Mouse (Mus musculus) spleen, adult 2 months (tissue): ENCODE measurements around the gene Galns. TPM values are rescaled to one million over a fixed set of nuclear protein-coding genes. Genes with fewer than 3 reads are reported as not detected.

Experiments
- DNase-seq, 2 experiments: peaks; one replicate each; pipeline versions ENCODE4 v3.0.0 to v3.0.0-alpha.2; 2012 to 2021; ENCODE audit warnings: low spot score in 2 of 2, low read depth in 1 of 2
- H3K27ac ChIP-seq: fragments of 200-500 bp; 2 replicates; pipeline ENCODE4 v1.5.1; 2012; ENCODE audit warnings: low read length, inconsistent platforms; ENCODE audit not compliant: insufficient read depth
- H3K27me3 ChIP-seq: fragments of 200-500 bp; 2 replicates; pipeline ENCODE4 v1.6.1; 2012; ENCODE audit warnings: mild to moderate bottlenecking, moderate library complexity, low read length, inconsistent platforms; ENCODE audit not compliant: control insufficient read depth, insufficient read depth
- H3K36me3 ChIP-seq: fragments of 200-500 bp; 2 replicates; pipeline ENCODE4 v1.6.1; 2012; ENCODE audit warnings: mild to moderate bottlenecking, low read length, inconsistent platforms; ENCODE audit not compliant: control insufficient read depth, insufficient read depth
- H3K4me1 ChIP-seq: fragments of 200-500 bp; 2 replicates; pipeline ENCODE4 v1.6.1; 2011; ENCODE audit warnings: inconsistent platforms; ENCODE audit not compliant: control insufficient read depth, insufficient read depth, insufficient read length
- H3K4me3 ChIP-seq: fragments of 200-500 bp; 2 replicates; pipeline ENCODE4 v1.5.1; 2011; ENCODE audit warnings: mild to moderate bottlenecking, inconsistent platforms; ENCODE audit not compliant: insufficient read depth, insufficient read length; ENCODE audit errors: extremely low read depth
- CTCF ChIP-seq: fragments of 200-500 bp; IDR thresholded peaks from 2 replicates; pipeline ENCODE4 v1.5.1; 2011; ENCODE audit warnings: mild to moderate bottlenecking, inconsistent platforms; ENCODE audit not compliant: insufficient read depth, insufficient read length, insufficient replicate concordance; ENCODE audit errors: extremely low read depth
- POLR2A ChIP-seq: fragments of 200-500 bp; IDR thresholded peaks from 2 replicates; pipeline ENCODE4 v1.6.1; 2011; ENCODE audit warnings: low read depth, low read length, inconsistent platforms
- WGBS: fragments of 180-500 bp; shearing (Covaris S2); methylation state at CpG from one replicate; pipeline ENCODE4 v1.1.7; 2018; 5-methylcytosine and 5-hydroxymethylcytosine counted together
- polyA plus RNA-seq: library from polyadenylated mRNA; depleted of rRNA; stranded (reverse); fragments of >200 nt; gene quantifications from 2 replicates; pipeline ENCODE4 v1.2.3, GENCODE M21; 2012

Galns gene
- polyA plus RNA-seq, 1 experiment = 13.1 TPM

- H3K27ac ChIP-seq = no peak overlapping the region
- H3K4me3 ChIP-seq = no peak overlapping the region
- no peak for TF ChIP-seq POLR2A
- TF ChIP-seq CTCF = no peak
- 78% methylated on average over 5 of the region's 5 CpGs for WGBS
- no peaks in the 10 kb centered on the region for H3K27me3 ChIP-seq
- H3K36me3 ChIP-seq = peaks cover 12% of the 10 kb centered on the region
- no peak for DNase-seq
- peaks cover 4% of the 10 kb centered on the region; the same call in 1 of the 2 replicates for H3K4me1 ChIP-seq
These were observed 13.4 kb upstream of the Galns start for GRCm38 (mm10) chr8:122624653-122625052.

DNA sequence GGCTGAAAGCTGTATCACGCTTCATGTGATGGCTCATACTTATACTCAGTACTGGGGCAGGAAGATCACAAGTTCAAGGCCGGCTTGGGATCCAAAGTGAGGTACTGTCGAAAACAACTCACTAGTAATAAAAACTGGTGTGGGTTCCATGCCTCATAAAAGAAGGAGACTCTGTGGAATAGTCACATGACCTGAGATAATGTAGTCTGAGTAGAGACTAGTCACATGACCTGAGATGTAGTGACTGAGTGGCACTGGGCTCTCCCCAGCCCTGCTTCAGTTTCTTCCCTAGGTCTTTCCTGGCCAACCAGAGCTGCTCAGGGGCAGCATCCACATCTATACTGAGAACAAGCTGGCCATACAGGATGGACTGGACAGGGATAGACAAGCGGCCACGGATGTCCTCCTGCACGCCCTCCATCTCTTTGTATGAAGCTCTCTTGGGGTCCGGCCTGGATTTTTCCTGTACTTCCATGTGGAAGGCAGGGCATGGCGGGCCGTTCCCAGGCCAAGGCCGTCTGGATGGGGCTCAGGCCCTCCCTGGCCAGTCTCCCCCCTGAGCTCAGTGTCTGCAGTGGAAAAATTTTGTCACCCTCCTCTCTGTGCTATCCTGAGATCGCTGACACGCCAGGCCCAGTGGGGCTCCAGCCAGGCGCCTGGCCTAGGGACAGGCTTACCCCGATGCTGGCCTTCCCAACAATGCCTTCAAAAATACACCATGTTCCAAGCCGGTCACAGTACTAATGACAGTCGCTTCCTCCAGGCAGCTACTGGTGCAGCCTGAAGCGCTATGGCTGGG lies 12.8 kb upstream of the Galns start:
- TF ChIP-seq POLR2A (no peak), CTCF (no peak)
- Histone ChIP-seq H3K4me1 (peaks cover 4% of the 10 kb centered on the region; the same call in 1 of the 2 replicates), H3K4me3 (no peak overlapping the region), H3K27ac (no peak overlapping the region), H3K27me3 (no peaks in the 10 kb centered on the region), H3K36me3 (peaks cover 8% of the 10 kb centered on the region; the same call in 1 of the 2 replicates)
- 89% methylated on average over 17 of the region's 17 CpGs for WGBS
- DNase-seq = no peak

- no peak for DNase-seq
- Histone ChIP-seq H3K4me1 (peaks cover 4% of the 10 kb centered on the region; the same call in 1 of the 2 replicates), H3K36me3 (no peaks in the 10 kb centered on the region), H3K4me3 (no peak within 1 kb of the TSS), H3K27ac (no peak within 1 kb of the TSS), H3K27me3 (no peaks in the 10 kb centered on the region)
- WGBS = 86% methylated on average over 6 of the region's 6 CpGs
- no peak for TF ChIP-seq POLR2A
These were observed 11.5 kb upstream of the Galns start, which contains the start of gene Pabpn1l for GRCm38 (mm10) chr8:122622727-122623126. Gene Pabpn1l (minus strand): TSS chr8:122622739.

DNA sequence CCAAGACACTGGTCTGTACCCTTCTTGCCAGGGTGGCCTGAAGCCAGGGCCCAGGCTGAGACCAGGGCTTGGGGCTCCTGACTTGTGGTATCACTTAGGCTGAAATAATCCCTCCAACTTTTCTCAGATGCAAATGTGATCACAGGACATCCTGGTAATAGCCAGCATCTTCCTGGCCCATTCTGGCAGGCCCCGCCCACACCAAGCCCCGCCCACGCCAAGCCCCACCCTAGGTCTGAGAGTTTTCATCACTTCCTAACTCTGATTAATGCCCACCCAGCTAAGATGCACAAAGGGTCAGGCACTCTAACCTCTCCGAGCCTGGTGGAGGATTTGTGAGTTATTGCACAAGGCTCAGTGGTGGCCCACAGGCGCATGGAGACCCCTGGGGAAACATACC lies 9.2 kb upstream of the Galns start:
- Histone ChIP-seq H3K36me3 (peaks cover 1% of the 10 kb centered on the region; the same call in 1 of the 2 replicates), H3K4me3 (no peak overlapping the region), H3K27me3 (no peaks in the 10 kb centered on the region), H3K27ac (no peak overlapping the region), H3K4me1 (no peaks in the 10 kb centered on the region)
- 64% methylated on average over 5 of the region's 5 CpGs for WGBS
- no peak for TF ChIP-seq POLR2A
- TF ChIP-seq CTCF = no peak
- no peak for DNase-seq

- Histone ChIP-seq H3K27ac (no peak overlapping the region), H3K4me3 (no peak overlapping the region), H3K4me1 (no peaks in the 10 kb centered on the region), H3K27me3 (no peaks in the 10 kb centered on the region), H3K36me3 (peaks cover 3% of the 10 kb centered on the region; the same call in 1 of the 2 replicates)
- 77% methylated on average over 6 of the region's 6 CpGs for WGBS
- TF ChIP-seq POLR2A = no peak
- no peak for TF ChIP-seq CTCF
- DNase-seq = no peak
These were observed 7.6 kb upstream of the Galns start for GRCm38 (mm10) chr8:122618660-122619378.

DNA sequence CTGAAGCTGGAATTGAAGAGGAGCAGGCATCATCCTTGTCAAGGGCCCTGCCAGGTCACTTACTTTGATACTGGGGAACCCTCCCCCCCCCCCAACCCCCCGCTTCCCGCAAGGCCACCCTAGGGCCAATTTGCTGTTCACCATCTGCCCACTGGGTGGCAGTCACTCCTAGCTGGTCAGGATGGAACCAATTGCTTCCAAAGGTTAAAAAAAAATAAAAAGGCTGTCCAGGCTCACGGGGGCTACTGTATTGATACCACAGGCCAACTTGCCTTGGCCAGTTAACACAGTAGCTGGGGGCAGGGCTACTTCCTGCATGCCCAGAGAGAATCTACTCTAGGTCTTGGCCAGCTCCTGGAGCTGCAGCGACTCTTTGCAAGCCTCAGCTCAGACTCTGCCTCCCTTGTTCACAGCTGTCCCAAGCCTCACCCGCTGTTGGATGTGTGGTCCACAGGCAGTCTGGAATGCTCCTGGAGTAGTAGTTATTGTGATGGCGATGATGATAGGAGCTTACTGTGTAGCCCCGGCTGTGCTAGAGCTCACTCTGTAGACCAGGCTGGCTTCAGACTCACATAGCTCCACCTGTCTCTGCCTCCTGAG lies 6.8 kb upstream of the Galns start:
- H3K27me3 ChIP-seq = no peaks in the 10 kb centered on the region
- peak; percentile 65 to 80 for DNase-seq
- peaks cover 5% of the 10 kb centered on the region for H3K36me3 ChIP-seq
- no peak overlapping the region for H3K4me3 ChIP-seq
- no peaks in the 10 kb centered on the region for H3K4me1 ChIP-seq
- no peak overlapping the region for H3K27ac ChIP-seq
- peak; percentile 51; the same call in 1 of the 2 replicates for TF ChIP-seq CTCF
- no peak for TF ChIP-seq POLR2A
- WGBS = 61% methylated on average over 5 of the region's 7 CpGs

GRCm38 (mm10) chr8:122616181-122616905 lies 5.1 kb upstream of the Galns start:
- peaks cover 4% of the 10 kb centered on the region; the same call in 1 of the 2 replicates for H3K4me1 ChIP-seq
- DNase-seq = no peak
- TF ChIP-seq CTCF (no peak), POLR2A (no peak)
- WGBS = 81% methylated on average over 9 of the region's 9 CpGs
- no peaks in the 10 kb centered on the region for H3K27me3 ChIP-seq
- no peak overlapping the region for H3K4me3 ChIP-seq
- peaks cover 5% of the 10 kb centered on the region for H3K36me3 ChIP-seq
- H3K27ac ChIP-seq = no peak overlapping the region
